Mouse (Mus musculus): ENCODE measurements around the gene Shank2.

GRCm38 (mm10) chr7:144471103-144471502, 469.4 kb downstream of the Shank2 start:
- TF ChIP-seq CTCF (IDR thresholded peaks at IDR 0.05; ENCODE audit: control insufficient read depth, insufficient read depth, low read length) (no peak), POLR2A (IDR thresholded peaks at IDR 0.05; ENCODE audit: borderline replicate concordance, control insufficient read depth, low read depth, low read length) (no peak)

All from bone marrow, adult 2 months (tissue).